Mouse (Mus musculus) adrenal gland, adult (tissue): Measurements from ENCODE around the gene Rab39.

ENCODE experiments used
- DNase-seq, 2 experiments: peaks; one replicate each; pipeline ENCODE4 v3.0.0; 2022 to 2023; ENCODE audit warnings: low spot score in 1 of 2; ENCODE audit not compliant: inconsistent age in 2 of 2

Gene Rab39

GRCm38 (mm10) chr9:53705992-53706696 is at the start of gene Rab39:
TSS of gene Rab39 (minus strand) at chr9:53706232.
- peak; percentile 73 to 86 for DNase-seq

GRCm38 (mm10) chr9:53754801-53755200 is 48.8 kb upstream of the Rab39 start:
- no peak for DNase-seq

- DNase-seq = peak in 1 of 2 experiments; percentile 35
Observed at GRCm38 (mm10) chr9:53750899-53751298, 44.9 kb upstream of the Rab39 start.

- no peak for DNase-seq
Observed at GRCm38 (mm10) chr9:53750411-53750810, 44.4 kb upstream of the Rab39 start.

- no peak for DNase-seq
Observed at GRCm38 (mm10) chr9:53740829-53741404, 34.9 kb upstream of the Rab39 start.

GRCm38 (mm10) chr9:53705491-53705991 is 491 bp downstream of the Rab39 start:
- peak in 1 of 2 experiments; percentile 26 for DNase-seq

GRCm38 (mm10) chr9:53702991-53703390 is 3.0 kb downstream of the Rab39 start:
- no peak for DNase-seq

GRCm38 (mm10) chr9:53700496-53700895 is 5.5 kb downstream of the Rab39 start:
- DNase-seq = no peak

- no peak for DNase-seq
Observed at GRCm38 (mm10) chr9:53695846-53696245, 10.2 kb downstream of the Rab39 start.

- no peak for DNase-seq
Observed at GRCm38 (mm10) chr9:53693718-53694117, 12.3 kb downstream of the Rab39 start.

- no peak for DNase-seq
Observed at GRCm38 (mm10) chr9:53691745-53692670, 14.0 kb downstream of the Rab39 start.

GRCm38 (mm10) chr9:53680851-53681250 is 25.2 kb downstream of the Rab39 start:
- no peak for DNase-seq

GRCm38 (mm10) chr9:53676921-53677320 is 29.1 kb downstream of the Rab39 start:
- DNase-seq = peak in 1 of 2 experiments; percentile 67

GRCm38 (mm10) chr9:53673571-53673970 is 32.5 kb downstream of the Rab39 start:
- DNase-seq = peak; percentile 67 to 92

- peak; percentile 23 to 69 for DNase-seq
Observed at GRCm38 (mm10) chr9:53669680-53670219, 36.3 kb downstream of the Rab39 start, which contains the start of gene Cul5. TSS of gene Cul5 (minus strand) at chr9:53670014.

GRCm38 (mm10) chr9:53667020-53667669 is 38.9 kb downstream of the Rab39 start:
- DNase-seq = peak; percentile 94 to 98

- no peak for DNase-seq
Observed at GRCm38 (mm10) chr9:53666665-53667019, 39.4 kb downstream of the Rab39 start.

- no peak for DNase-seq
Observed at GRCm38 (mm10) chr9:53665428-53665827, 40.6 kb downstream of the Rab39 start.

GRCm38 (mm10) chr9:53664819-53665218 is 41.2 kb downstream of the Rab39 start:
- no peak for DNase-seq

- no peak for DNase-seq
Observed at GRCm38 (mm10) chr9:53634796-53635195, 71.2 kb downstream of the Rab39 start.
